Mouse (Mus musculus) ES-E14 (cell line): Measurements from ENCODE around the gene Gtf2ird1. TPM values are rescaled to one million over a fixed set of nuclear protein-coding genes. Genes with fewer than 3 reads are reported as not detected.
"Not testable (repeated sequence)": the region's sequence is repeated elsewhere in the genome, so short reads cannot be mapped to it uniquely, and the experiment has no call there.

Source experiments
- DNase-seq: peaks from one replicate; pipeline ENCODE4 v3.0.0-alpha.2; 2013; ENCODE audit warnings: low read depth, low spot score
- H3K27ac ChIP-seq: 2 replicates; pipeline ENCODE4 v1.5.1; 2012; ENCODE audit warnings: low read depth, mild to moderate bottlenecking, low read length, moderate library complexity, mixed read lengths; ENCODE audit not compliant: poor library complexity, insufficient read depth, severe bottlenecking
- H3K36me3 ChIP-seq: 2 replicates; pipeline ENCODE4 v1.6.1; 2012; ENCODE audit warnings: mild to moderate bottlenecking, low read length, moderate library complexity, mixed read lengths; ENCODE audit not compliant: control insufficient read depth, poor library complexity, insufficient read depth, severe bottlenecking
- H3K4me1 ChIP-seq, 2 experiments: fragments of 150-350 bp in 1 of 2; sonication (generic) in 1 of 2; 2 replicates each; pipeline ENCODE4 v1.6.1; 2012; ENCODE audit warnings: low read length in 2 of 2, mild to moderate bottlenecking in 1 of 2, mixed read lengths in 1 of 2; ENCODE audit not compliant: control insufficient read depth in 2 of 2, insufficient read depth in 2 of 2, poor library complexity in 1 of 2
- H3K4me3 ChIP-seq, 2 experiments: fragments of 150-350 bp in 1 of 2; sonication (generic) in 1 of 2; 2 replicates each; pipeline ENCODE4 v1.5.1; 2012; ENCODE audit warnings: low read length in 2 of 2, low read depth in 1 of 2, mild to moderate bottlenecking in 1 of 2, mixed read lengths in 1 of 2; ENCODE audit not compliant: insufficient read depth in 1 of 2, poor library complexity in 1 of 2, severe bottlenecking in 1 of 2
- H3K9ac ChIP-seq: 2 replicates; pipeline ENCODE4 v1.6.1; 2012; ENCODE audit warnings: low read depth, mild to moderate bottlenecking, low read length, mixed read lengths; ENCODE audit not compliant: poor library complexity, insufficient read depth, severe bottlenecking
- H3K9me3 ChIP-seq: fragments of 150-350 bp; sonication (generic); 2 replicates; pipeline ENCODE4 v1.6.1; 2012; ENCODE audit warnings: low read depth, mild to moderate bottlenecking, low read length; ENCODE audit not compliant: control insufficient read depth, insufficient read depth
- CHD2 ChIP-seq: IDR thresholded peaks from 2 replicates; pipeline ENCODE4 v1.6.1; 2014; ENCODE audit warnings: mild to moderate bottlenecking, low read depth, low read length, inconsistent platforms
- HCFC1 ChIP-seq: IDR thresholded peaks from 2 replicates; pipeline ENCODE4 v1.6.1; 2012; ENCODE audit warnings: low read length, inconsistent platforms, borderline replicate concordance; ENCODE audit not compliant: insufficient read depth
- MAFK ChIP-seq: IDR thresholded peaks from 2 replicates; pipeline ENCODE4 v1.6.1; 2014; ENCODE audit warnings: mild to moderate bottlenecking, low read depth, low read length, inconsistent platforms; ENCODE audit not compliant: insufficient read depth
- ZC3H11A ChIP-seq: IDR thresholded peaks from 2 replicates; pipeline ENCODE4 v1.6.1; 2012; ENCODE audit warnings: low read depth, mild to moderate bottlenecking, inconsistent platforms, low read length, borderline replicate concordance
- ZNF384 ChIP-seq: IDR thresholded peaks from 2 replicates; pipeline ENCODE4 v1.6.1; 2012; ENCODE audit warnings: low read depth, low read length, inconsistent platforms
- in situ Hi-C, 2 experiments: fragments of 600-800 bp; cut with MboI; formaldehyde crosslinking; loops; one replicate each; pipeline ENCODE4 v1.15.1; 2025; ENCODE audit warnings: low sequenced_read_pairs in 2 of 2, inconsistent platforms in 1 of 2; ENCODE audit not compliant: unreplicated experiment in 2 of 2
- total RNA-seq: library from RNA; depleted of rRNA; stranded (reverse); fragments of 300-350 nt; gene quantifications from 2 replicates; pipeline ENCODE4 v1.2.3, GENCODE M21; 2012

Gtf2ird1 gene
- total RNA-seq, 1 experiment: 63.5 TPM

GRCm38 (mm10) chr5:134453577-134453976 lies 2.9 kb downstream of the Gtf2ird1 start:
- peaks cover 3% of the 10 kb centered on the region; the same call in 1 of the 2 replicates for H3K36me3 ChIP-seq
- no peak overlapping the region for H3K4me3 ChIP-seq
- peaks cover 2 to 7% of the 10 kb centered on the region in 2 experiments; a peak in 2 of 4 replicates for H3K4me1 ChIP-seq
- in situ Hi-C loops: no loop called here
- DNase-seq: no peak
- no peak for TF ChIP-seq CHD2
- TF ChIP-seq HCFC1: no peak
- TF ChIP-seq ZNF384: no peak
- TF ChIP-seq MAFK: no peak
- no peak for TF ChIP-seq ZC3H11A
- H3K9ac ChIP-seq: no peak overlapping the region
- no peak overlapping the region for H3K27ac ChIP-seq
- H3K9me3 ChIP-seq: no peaks in the 10 kb centered on the region; the same call in 1 of the 2 replicates

GRCm38 (mm10) chr5:134446755-134447154 lies 9.8 kb downstream of the Gtf2ird1 start:
- H3K9ac ChIP-seq, H3K4me3 ChIP-seq, in situ Hi-C loops, DNase-seq, H3K36me3 ChIP-seq, H3K9me3 ChIP-seq: not testable (repeated sequence)
- H3K4me1 ChIP-seq: peaks cover 5 to 11% of the 10 kb centered on the region in 2 experiments; a peak in 3 of 4 replicates
- H3K27ac ChIP-seq: peak overlapping the region; percentile 58; the same call in 1 of the 2 replicates

GRCm38 (mm10) chr5:134445895-134446294 lies 10.6 kb downstream of the Gtf2ird1 start:
- Histone ChIP-seq H3K4me3 (no peak overlapping the region), H3K36me3 (peaks cover 2% of the 10 kb centered on the region; the same call in 1 of the 2 replicates), H3K27ac (peak overlapping the region; percentile 88), H3K4me1 (peaks cover 5 to 14% of the 10 kb centered on the region in 2 experiments; a peak in 3 of 4 replicates), H3K9me3 (no peaks in the 10 kb centered on the region), H3K9ac (0 out of 2 replicates have a peak overlapping the region, but pooled peaks have one; percentile 36)
- DNase-seq: no peak
- in situ Hi-C loops: no loop called here
- no peak for TF ChIP-seq HCFC1
- no peak for TF ChIP-seq ZNF384
- TF ChIP-seq MAFK: no peak
- no peak for TF ChIP-seq CHD2
- TF ChIP-seq ZC3H11A: no peak

GRCm38 (mm10) chr5:134445208-134445831 lies 11.2 kb downstream of the Gtf2ird1 start:
- Histone ChIP-seq H3K4me1 (peaks cover 5 to 19% of the 10 kb centered on the region in 2 experiments; a peak in 3 of 4 replicates), H3K27ac (peak overlapping the region; percentile 88), H3K9me3 (no peaks in the 10 kb centered on the region), H3K4me3 (0 out of 4 replicates have a peak overlapping the region, but pooled peaks of 1 of the 2 experiments have one; percentile 14), H3K36me3 (peaks cover 2% of the 10 kb centered on the region; the same call in 1 of the 2 replicates), H3K9ac (no peak overlapping the region)
- DNase-seq: no peak
- TF ChIP-seq ZC3H11A (no peak), CHD2 (peak; percentile 60)
- in situ Hi-C loops: no loop called here

- Histone ChIP-seq H3K27ac (peak overlapping the region; percentile 88), H3K9ac (peak overlapping the region; percentile 8; the same call in 1 of the 2 replicates), H3K36me3 (peaks cover 2% of the 10 kb centered on the region; the same call in 1 of the 2 replicates), H3K4me1 (peaks cover 5 to 23% of the 10 kb centered on the region in 2 experiments; a peak in 3 of 4 replicates), H3K9me3 (no peaks in the 10 kb centered on the region), H3K4me3 (0 out of 4 replicates have a peak overlapping the region, but pooled peaks of 1 of the 2 experiments have one; percentile 14)
- DNase-seq: no peak
- in situ Hi-C loops: no loop called here
- TF ChIP-seq MAFK (no peak), ZC3H11A (no peak), HCFC1 (no peak), ZNF384 (no peak), CHD2 (no peak)
These were observed 12.0 kb downstream of the Gtf2ird1 start for GRCm38 (mm10) chr5:134444473-134444872.
